Mouse (Mus musculus) stomach, postnatal 0 days (tissue): ENCODE results near the gene Batf.

Source experiments
- CTCF ChIP-seq: IDR thresholded peaks from 2 replicates; pipeline ENCODE4 v1.5.1; 2016; ENCODE audit warnings: antibody characterized with exemption, low read depth, mild to moderate bottlenecking, moderate library complexity
- EP300 ChIP-seq: optimal IDR thresholded peaks from 2 replicates; pipeline ENCODE3; 2016; ENCODE audit warnings: antibody characterized with exemption

- TF ChIP-seq CTCF (no peak), EP300 (no peak)
These were observed 47.7 kb upstream of the Batf start for GRCm38 (mm10) chr12:85638541-85639325.
